Mouse (Mus musculus): ENCODE measurements around the gene Als2cr12. TPM values are rescaled to one million over a fixed set of nuclear protein-coding genes. Genes with fewer than 3 reads are reported as not detected.
"Not testable (repeated sequence)": the region's sequence is repeated elsewhere in the genome, so short reads cannot be mapped to it uniquely, and the experiment has no call there.

The Als2cr12 gene
- polyA plus RNA-seq, 1 experiment from 2014 or later: not detected

- Histone ChIP-seq H3K9ac (ENCODE audit: low read length) (no peak overlapping the region), H3K4me3 (ENCODE audit: control insufficient read depth in 1 of 2, insufficient read depth in 1 of 2, low read depth in 1 of 2, low read length in 2 of 2) (no peak overlapping the region), H3K4me2 (ENCODE audit: low read length) (no peak overlapping the region), H3K36me3 (ENCODE audit: control insufficient read depth, insufficient read depth, low read length) (no peaks in the 10 kb centered on the region), H3K27me3 (ENCODE audit: control insufficient read depth, insufficient read depth, low read length) (no peaks in the 10 kb centered on the region), H3K9me3 (ENCODE audit: control insufficient read depth, low read length) (no peaks in the 10 kb centered on the region), H3K27ac (replicated peaks in 1 of 2; ENCODE audit: control insufficient read depth in 1 of 2, insufficient read depth in 1 of 2, low read depth in 2 of 2, low read length in 2 of 2) (no peak overlapping the region), H3K4me1 (ENCODE audit: control insufficient read depth in 2 of 2, insufficient read depth in 2 of 2, low read length in 2 of 2) (no peaks in the 10 kb centered on the region)
- WGBS: 75% methylated on average over 3 of the region's 3 CpGs
- no peak for ATAC-seq (ENCODE audit: insufficient number of reproducible peaks, insufficient read depth, low FRiP score, low read depth)
These were observed 79.6 kb downstream of the Als2cr12 start for GRCm38 (mm10) chr1:58616176-58616575.

DNA sequence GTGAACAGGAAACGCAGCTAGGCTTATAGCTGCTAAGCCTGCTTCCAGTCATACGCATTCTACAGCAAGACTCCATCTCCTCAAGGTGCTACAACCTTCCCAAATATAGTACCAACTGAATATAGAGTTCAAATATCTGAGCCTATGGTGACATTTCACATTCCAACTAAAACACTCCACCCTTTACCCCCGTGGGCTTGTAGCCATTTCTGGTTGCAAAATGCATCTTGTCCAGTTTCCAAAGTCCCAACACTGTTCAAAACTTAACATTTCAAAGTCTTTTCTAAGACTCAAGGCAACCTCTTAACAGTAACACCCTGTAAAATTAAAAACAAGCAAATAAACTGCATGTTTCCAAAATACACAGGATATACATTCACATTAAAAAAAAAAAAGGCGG lies 80.6 kb downstream of the Als2cr12 start:
- Histone ChIP-seq H3K27ac (replicated peaks in 1 of 2; ENCODE audit: control insufficient read depth in 1 of 2, insufficient read depth in 1 of 2, low read depth in 2 of 2, low read length in 2 of 2) (no peak overlapping the region), H3K9ac (ENCODE audit: low read length) (no peak overlapping the region), H3K36me3 (ENCODE audit: control insufficient read depth, insufficient read depth, low read length) (no peaks in the 10 kb centered on the region), H3K9me3 (ENCODE audit: control insufficient read depth, low read length) (no peaks in the 10 kb centered on the region), H3K4me2 (ENCODE audit: low read length) (no peak overlapping the region), H3K4me1 (ENCODE audit: control insufficient read depth in 2 of 2, insufficient read depth in 2 of 2, low read length in 2 of 2) (no peaks in the 10 kb centered on the region), H3K4me3 (ENCODE audit: control insufficient read depth in 1 of 2, insufficient read depth in 1 of 2, low read depth in 1 of 2, low read length in 2 of 2) (no peak overlapping the region), H3K27me3 (ENCODE audit: control insufficient read depth, insufficient read depth, low read length) (no peaks in the 10 kb centered on the region)
- WGBS: 80% methylated on average over 4 of the region's 4 CpGs
- ATAC-seq (ENCODE audit: insufficient number of reproducible peaks, insufficient read depth, low FRiP score, low read depth): no peak

DNA sequence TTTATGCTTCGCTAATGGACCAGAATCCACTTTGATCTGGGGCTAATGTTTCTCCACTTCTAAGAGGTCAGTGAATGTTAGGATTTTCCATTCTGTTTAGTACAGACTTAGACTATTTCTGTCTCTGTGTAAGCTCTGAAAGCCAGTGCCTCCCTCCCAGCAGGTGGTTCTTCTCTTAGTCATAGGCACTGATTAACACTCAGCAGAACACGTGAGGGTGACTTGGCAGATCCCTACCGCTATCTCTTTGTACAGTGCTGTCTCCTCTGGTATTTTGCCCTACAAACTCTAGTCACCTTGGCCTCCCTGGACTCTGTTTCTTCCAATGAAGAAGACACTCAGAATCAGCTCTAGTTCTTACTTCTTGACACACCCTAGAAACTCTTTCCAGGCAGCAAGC lies 81.4 kb downstream of the Als2cr12 start:
- Histone ChIP-seq H3K27me3 (ENCODE audit: control insufficient read depth, insufficient read depth, low read length) (no peaks in the 10 kb centered on the region), H3K4me3 (ENCODE audit: control insufficient read depth in 1 of 2, insufficient read depth in 1 of 2, low read depth in 1 of 2, low read length in 2 of 2) (no peak overlapping the region), H3K9ac (ENCODE audit: low read length) (no peak overlapping the region), H3K4me1 (ENCODE audit: control insufficient read depth in 2 of 2, insufficient read depth in 2 of 2, low read length in 2 of 2) (no peaks in the 10 kb centered on the region), H3K4me2 (ENCODE audit: low read length) (no peak overlapping the region), H3K27ac (replicated peaks in 1 of 2; ENCODE audit: control insufficient read depth in 1 of 2, insufficient read depth in 1 of 2, low read depth in 2 of 2, low read length in 2 of 2) (no peak overlapping the region), H3K9me3 (ENCODE audit: control insufficient read depth, low read length) (no peaks in the 10 kb centered on the region), H3K36me3 (ENCODE audit: control insufficient read depth, insufficient read depth, low read length) (no peaks in the 10 kb centered on the region)
- ATAC-seq (ENCODE audit: insufficient number of reproducible peaks, insufficient read depth, low FRiP score, low read depth): no peak
- WGBS: 39% methylated on average over 3 of the region's 3 CpGs

DNA sequence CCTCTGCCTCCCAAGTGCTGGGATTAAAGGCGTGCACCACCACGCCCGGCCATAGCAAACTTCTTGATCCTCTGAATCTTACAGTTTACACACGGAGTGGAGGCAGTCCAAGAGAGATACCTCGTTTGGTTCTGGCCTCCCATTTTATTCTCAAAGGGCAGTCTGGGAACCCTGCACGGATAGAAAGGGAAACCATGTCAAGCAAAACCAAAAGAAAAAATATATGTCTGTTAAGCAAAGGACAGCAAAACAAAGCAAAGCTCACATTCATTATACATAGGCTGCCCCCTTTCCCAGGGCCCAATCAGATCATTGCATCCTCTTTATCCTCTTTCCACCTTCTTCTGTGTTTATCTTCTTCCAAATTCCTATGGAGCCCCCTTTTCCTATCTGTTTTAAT lies 82.0 kb downstream of the Als2cr12 start:
- WGBS: 76% methylated on average over 6 of the region's 6 CpGs
- H3K27ac ChIP-seq (replicated peaks in 1 of 2; ENCODE audit: control insufficient read depth in 1 of 2, insufficient read depth in 1 of 2, low read depth in 2 of 2, low read length in 2 of 2): no peak overlapping the region
- no peaks in the 10 kb centered on the region for H3K36me3 ChIP-seq (ENCODE audit: control insufficient read depth, insufficient read depth, low read length)
- H3K9me3 ChIP-seq (ENCODE audit: control insufficient read depth, low read length): no peaks in the 10 kb centered on the region
- no peak for ATAC-seq (ENCODE audit: insufficient number of reproducible peaks, insufficient read depth, low FRiP score, low read depth)
- no peaks in the 10 kb centered on the region for H3K4me1 ChIP-seq (ENCODE audit: control insufficient read depth in 2 of 2, insufficient read depth in 2 of 2, low read length in 2 of 2)
- H3K9ac ChIP-seq (ENCODE audit: low read length): no peak overlapping the region
- no peak overlapping the region for H3K4me3 ChIP-seq (ENCODE audit: control insufficient read depth in 1 of 2, insufficient read depth in 1 of 2, low read depth in 1 of 2, low read length in 2 of 2)
- H3K4me2 ChIP-seq (ENCODE audit: low read length): no peak overlapping the region
- H3K27me3 ChIP-seq (ENCODE audit: control insufficient read depth, insufficient read depth, low read length): no peaks in the 10 kb centered on the region

- no peak for ATAC-seq (ENCODE audit: insufficient number of reproducible peaks, insufficient read depth, low FRiP score, low read depth)
- Histone ChIP-seq H3K9ac (ENCODE audit: low read length) (no peak overlapping the region), H3K27ac (replicated peaks in 1 of 2; ENCODE audit: control insufficient read depth in 1 of 2, insufficient read depth in 1 of 2, low read depth in 2 of 2, low read length in 2 of 2) (no peak overlapping the region), H3K4me1 (ENCODE audit: control insufficient read depth in 2 of 2, insufficient read depth in 2 of 2, low read length in 2 of 2) (no peaks in the 10 kb centered on the region), H3K27me3 (ENCODE audit: control insufficient read depth, insufficient read depth, low read length) (no peaks in the 10 kb centered on the region), H3K36me3 (ENCODE audit: control insufficient read depth, insufficient read depth, low read length) (no peaks in the 10 kb centered on the region), H3K9me3 (ENCODE audit: control insufficient read depth, low read length) (0 out of 2 replicates have a peak, but pooled peaks cover 5% of the 10 kb centered on the region), H3K4me3 (ENCODE audit: control insufficient read depth in 1 of 2, insufficient read depth in 1 of 2, low read depth in 1 of 2, low read length in 2 of 2) (no peak overlapping the region), H3K4me2 (ENCODE audit: low read length) (no peak overlapping the region)
- 24% methylated on average over 1 of the region's 1 CpGs for WGBS
These were observed 85.2 kb downstream of the Als2cr12 start for GRCm38 (mm10) chr1:58610611-58611010.

DNA sequence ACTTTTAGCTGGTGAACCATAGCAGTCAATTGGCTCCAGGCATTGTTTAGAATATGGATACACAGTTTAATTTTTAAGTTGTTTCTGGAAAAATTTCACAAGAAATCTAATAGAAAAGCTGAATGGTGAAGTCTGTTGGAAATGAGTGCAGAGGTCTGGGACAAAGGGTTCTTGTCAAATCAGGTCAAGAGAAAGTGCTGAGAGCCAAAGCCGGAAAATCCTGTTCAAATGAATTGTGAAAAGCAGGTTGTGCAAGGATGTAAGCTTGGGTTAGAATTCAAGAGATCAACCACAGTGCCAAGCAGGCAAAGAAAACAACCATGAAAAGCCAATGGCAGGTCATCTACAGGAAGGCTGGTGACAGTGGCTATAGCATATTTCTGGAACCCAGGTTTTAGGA lies 85.6 kb downstream of the Als2cr12 start:
- H3K4me3 ChIP-seq (ENCODE audit: control insufficient read depth in 1 of 2, insufficient read depth in 1 of 2, low read depth in 1 of 2, low read length in 2 of 2): no peak overlapping the region
- WGBS: 78% methylated on average over 1 of the region's 1 CpGs
- no peaks in the 10 kb centered on the region for H3K4me1 ChIP-seq (ENCODE audit: control insufficient read depth in 2 of 2, insufficient read depth in 2 of 2, low read length in 2 of 2)
- H3K9me3 ChIP-seq (ENCODE audit: control insufficient read depth, low read length): 0 out of 2 replicates have a peak, but pooled peaks cover 5% of the 10 kb centered on the region
- H3K36me3 ChIP-seq (ENCODE audit: control insufficient read depth, insufficient read depth, low read length): no peaks in the 10 kb centered on the region
- H3K9ac ChIP-seq (ENCODE audit: low read length): no peak overlapping the region
- H3K27me3 ChIP-seq (ENCODE audit: control insufficient read depth, insufficient read depth, low read length): no peaks in the 10 kb centered on the region
- ATAC-seq (ENCODE audit: insufficient number of reproducible peaks, insufficient read depth, low FRiP score, low read depth): no peak
- no peak overlapping the region for H3K27ac ChIP-seq (replicated peaks in 1 of 2; ENCODE audit: control insufficient read depth in 1 of 2, insufficient read depth in 1 of 2, low read depth in 2 of 2, low read length in 2 of 2)
- no peak overlapping the region for H3K4me2 ChIP-seq (ENCODE audit: low read length)

GRCm38 (mm10) chr1:58609591-58609990 lies 86.2 kb downstream of the Als2cr12 start:
- not testable (repeated sequence) for H3K4me2 ChIP-seq (ENCODE audit: low read length); H3K27me3 ChIP-seq (ENCODE audit: control insufficient read depth, insufficient read depth, low read length); H3K9me3 ChIP-seq (ENCODE audit: control insufficient read depth, low read length); H3K4me3 ChIP-seq (ENCODE audit: control insufficient read depth in 1 of 2, insufficient read depth in 1 of 2, low read depth in 1 of 2, low read length in 2 of 2); H3K27ac ChIP-seq (replicated peaks in 1 of 2; ENCODE audit: control insufficient read depth in 1 of 2, insufficient read depth in 1 of 2, low read depth in 2 of 2, low read length in 2 of 2); H3K4me1 ChIP-seq (ENCODE audit: control insufficient read depth in 2 of 2, insufficient read depth in 2 of 2, low read length in 2 of 2); H3K36me3 ChIP-seq (ENCODE audit: control insufficient read depth, insufficient read depth, low read length); H3K9ac ChIP-seq (ENCODE audit: low read length); ATAC-seq (ENCODE audit: insufficient number of reproducible peaks, insufficient read depth, low FRiP score, low read depth)
- 88% methylated on average over 5 of the region's 5 CpGs for WGBS

GRCm38 (mm10) chr1:58603738-58604137 lies 92.1 kb downstream of the Als2cr12 start:
- WGBS: 31% methylated on average over 4 of the region's 4 CpGs
- no peak for ATAC-seq (ENCODE audit: insufficient number of reproducible peaks, insufficient read depth, low FRiP score, low read depth)
- no peak overlapping the region for H3K4me2 ChIP-seq (ENCODE audit: low read length)
- no peaks in the 10 kb centered on the region for H3K4me1 ChIP-seq (ENCODE audit: control insufficient read depth in 2 of 2, insufficient read depth in 2 of 2, low read length in 2 of 2)
- H3K9ac ChIP-seq (ENCODE audit: low read length): no peak overlapping the region
- H3K27ac ChIP-seq (replicated peaks in 1 of 2; ENCODE audit: control insufficient read depth in 1 of 2, insufficient read depth in 1 of 2, low read depth in 2 of 2, low read length in 2 of 2): no peak overlapping the region
- H3K9me3 ChIP-seq (ENCODE audit: control insufficient read depth, low read length): 0 out of 2 replicates have a peak, but pooled peaks cover 5% of the 10 kb centered on the region
- H3K27me3 ChIP-seq (ENCODE audit: control insufficient read depth, insufficient read depth, low read length): no peaks in the 10 kb centered on the region
- H3K4me3 ChIP-seq (ENCODE audit: control insufficient read depth in 1 of 2, insufficient read depth in 1 of 2, low read depth in 1 of 2, low read length in 2 of 2): no peak overlapping the region
- H3K36me3 ChIP-seq (ENCODE audit: control insufficient read depth, insufficient read depth, low read length): no peaks in the 10 kb centered on the region
